ENCODE assay signal across 7 mouse cellular contexts in genomic region chr6:83416261-83417103, GRCm38 (mm10). TPM values are rescaled to one million over a fixed set of nuclear protein-coding genes. Genes with fewer than 3 reads are reported as not detected.
A peak's percentile ranks its signal among the peaks of the same experiment; 100 is the strongest.
DNase-seq lines count a peak whose midpoint lies in the region; ATAC-seq and TF ChIP-seq lines count a peak whose summit lies in the region.

No protein-coding gene starts in this region.

- in situ Hi-C loops in ES-E14 (cut with MboI; ENCODE audit: low sequenced_read_pairs in 2 of 2, unreplicated experiment in 2 of 2) = no loop called here

- no peak for ATAC-seq in hindbrain, embryonic 15.5 days (ENCODE audit: low FRiP score, low read depth)
- ATAC-seq in hindbrain, embryonic 14.5 days (ENCODE audit: low FRiP score) = no peak

- H3K4me2 ChIP-seq in hindbrain, embryonic 15.5 days = no peak overlapping the region
- no peak overlapping the region for H3K4me2 ChIP-seq in hindbrain, embryonic 14.5 days (replicated peaks)

- intact Hi-C loops in gastrocnemius, postnatal 14 days (cut with DNase I; ENCODE audit: low total_unique reads) = no loop called here

- no peak overlapping the region for H3K4me3 ChIP-seq in hindbrain, embryonic 15.5 days
- H3K4me3 ChIP-seq in hindbrain, embryonic 14.5 days (replicated peaks; ENCODE audit: low read length) = no peak overlapping the region
- no peak overlapping the region for H3K4me3 ChIP-seq in ES-E14 (ENCODE audit: insufficient read depth in 1 of 2, low read depth in 1 of 2, low read length in 2 of 2, poor library complexity in 1 of 2, severe bottlenecking in 1 of 2)
- peak overlapping the region; percentile 41 for H3K4me3 ChIP-seq in small intestine, adult 2 months (ENCODE audit: low read depth, low read length)

- no peaks in the 10 kb centered on the region for H3K27me3 ChIP-seq in hindbrain, embryonic 15.5 days
- H3K27me3 ChIP-seq in hindbrain, embryonic 14.5 days (ENCODE audit: control insufficient read depth, insufficient read depth, low read length) = no peaks in the 10 kb centered on the region
- no peaks in the 10 kb centered on the region for H3K27me3 ChIP-seq in small intestine, adult 2 months (ENCODE audit: control insufficient read depth, insufficient read depth, low read length)

- no peak for TF ChIP-seq CTCF in small intestine, adult 2 months (IDR thresholded peaks at IDR 0.05; ENCODE audit: extremely low read depth, insufficient read length, insufficient replicate concordance, low read depth, low read length)

- WGBS in hindbrain, embryonic 15.5 days = 95% methylated on average over 3 of the region's 3 CpGs
- WGBS in hindbrain, embryonic 14.5 days = 84% methylated on average over 3 of the region's 3 CpGs
- WGBS in small intestine, adult 2 months = 25% methylated on average over 3 of the region's 3 CpGs

- no peaks in the 10 kb centered on the region for H3K36me3 ChIP-seq in hindbrain, embryonic 15.5 days
- H3K36me3 ChIP-seq in hindbrain, embryonic 14.5 days (replicated peaks; ENCODE audit: control insufficient read depth, insufficient read depth) = 0 out of 2 replicates have a peak, but pooled peaks cover 4% of the 10 kb centered on the region
- H3K36me3 ChIP-seq in ES-E14 (ENCODE audit: control insufficient read depth, insufficient read depth, low read length, poor library complexity, severe bottlenecking) = no peaks in the 10 kb centered on the region
- H3K36me3 ChIP-seq in small intestine, adult 2 months (ENCODE audit: control insufficient read depth, insufficient read depth, low read length) = 0 out of 2 replicates have a peak, but pooled peaks cover 2% of the 10 kb centered on the region

- H3K27ac ChIP-seq in hindbrain, embryonic 15.5 days (replicated peaks) = 0 out of 2 replicates have a peak overlapping the region, but pooled peaks have one; percentile 30
- no peak overlapping the region for H3K27ac ChIP-seq in hindbrain, embryonic 14.5 days
- no peak overlapping the region for H3K27ac ChIP-seq in ES-E14 (ENCODE audit: insufficient read depth, low read depth, low read length, poor library complexity, severe bottlenecking)
- H3K27ac ChIP-seq in small intestine, adult 2 months (ENCODE audit: insufficient read depth, low read depth, low read length) = peak overlapping the region; percentile 94

- no peak for TF ChIP-seq POLR2A in small intestine, adult 2 months (IDR thresholded peaks at IDR 0.05; ENCODE audit: low read depth, low read length)

- no peaks in the 10 kb centered on the region for H3K9me3 ChIP-seq in hindbrain, embryonic 15.5 days
- no peaks in the 10 kb centered on the region for H3K9me3 ChIP-seq in hindbrain, embryonic 14.5 days (ENCODE audit: control insufficient read depth, low read length)
- no peaks in the 10 kb centered on the region for H3K9me3 ChIP-seq in ES-E14 (ENCODE audit: control insufficient read depth, insufficient read depth, low read depth, low read length)

- H3K4me1 ChIP-seq in hindbrain, embryonic 15.5 days (replicated peaks) = peaks cover 86% of the 10 kb centered on the region
- peaks cover 71% of the 10 kb centered on the region for H3K4me1 ChIP-seq in hindbrain, embryonic 14.5 days (replicated peaks; ENCODE audit: control insufficient read depth, insufficient read depth, low read length)
- H3K4me1 ChIP-seq in ES-E14 (ENCODE audit: control insufficient read depth in 2 of 2, insufficient read depth in 2 of 2, low read length in 2 of 2, poor library complexity in 1 of 2) = peaks cover 0 to 1% of the 10 kb centered on the region in 2 experiments; a peak in 1 of 4 replicates
- peaks cover 61% of the 10 kb centered on the region for H3K4me1 ChIP-seq in small intestine, adult 2 months (ENCODE audit: control insufficient read depth, insufficient read depth, insufficient read length, low read length)

- no peak overlapping the region for H3K9ac ChIP-seq in hindbrain, embryonic 15.5 days
- no peak overlapping the region for H3K9ac ChIP-seq in hindbrain, embryonic 14.5 days
- H3K9ac ChIP-seq in ES-E14 (ENCODE audit: insufficient read depth, low read depth, low read length, poor library complexity, severe bottlenecking) = no peak overlapping the region

- DNase-seq in hindbrain, embryonic 14.5 days (ENCODE audit: low spot score) = no peak
- DNase-seq in ES-E14 (ENCODE audit: low read depth, low spot score) = no peak
- DNase-seq in fibroblast of lung, adult 2 months (ENCODE audit: low read depth) = peak; percentile 55
- no peak for DNase-seq in gastrocnemius, postnatal 14 days
- no peak for DNase-seq in frontal cortex, postnatal 36 days (ENCODE audit: low spot score in 2 of 2)

TF ChIP-seq in ES-E14, 5 proteins besides CTCF, POLR2A, EP300 and RAD21:
- TF ChIP-seq ZNF384 (IDR thresholded peaks at IDR 0.05; ENCODE audit: low read depth, low read length) (peak; percentile 70; the same call in 1 of the 2 replicates), CHD2 (IDR thresholded peaks at IDR 0.05; ENCODE audit: low read depth, low read length) (no peak)
TF ChIP-seq in ES-E14: peak in this region for 1.

RNA-seq across cellular contexts. Expression of gene Tet3, which starts 42.4 kb away (rescaled TPM):
- 57.7 and 70.9 TPM in 2 replicates for polyA plus RNA-seq in hindbrain, embryonic 15.5 days (2015; fragmentation: Nextera tagmentation; extraction: Ambion mirVana)
- 43.6 and 52.2 TPM in 2 replicates for polyA plus RNA-seq in hindbrain, embryonic 14.5 days (2014; fragmentation: Nextera tagmentation; extraction: Ambion mirVana)
- 5.1 and 6.0 TPM in 2 replicates for total RNA-seq in ES-E14 (2012; rRNA removed)
- polyA plus RNA-seq in small intestine, adult 2 months (2012; rRNA removed) = 9.0 and 15.4 TPM in 2 replicates
- total RNA-seq in gastrocnemius, postnatal 14 days (2021) = 10 to 100 TPM; 30.4 to 36.7 TPM

Comparison
In these comparisons a context has a peak if more than half of its experiments do, and no peak if none do; other contexts are left out.
1. H3K27ac ChIP-seq: peak in hindbrain, embryonic 15.5 days (single experiment) and small intestine, adult 2 months (single experiment); none in hindbrain, embryonic 14.5 days (single experiment) and ES-E14 (single experiment).